Mouse (Mus musculus) left cerebral cortex, postnatal 4 days (tissue): Measurements from ENCODE around the gene Pou3f3. TPM values are rescaled to one million over a fixed set of nuclear protein-coding genes. Genes with fewer than 3 reads are reported as not detected.

Experiments
- DNase-seq: peaks from one replicate; pipeline ENCODE4 v3.0.0-alpha.2; 2022
- intact Hi-C: fragments of 180-260 bp; cut with DNase I; formaldehyde crosslinking; loops from one replicate; pipeline ENCODE4 v1.15.1; 2025
- total RNA-seq, 2 experiments: library from RNA; stranded (reverse); gene quantifications; 2 replicates each; pipeline ENCODE4 v1.2.3; 2021

Pou3f3 gene
- total RNA-seq, 2 experiments from 2014 or later, result 102 to 123 TPM

DNA sequence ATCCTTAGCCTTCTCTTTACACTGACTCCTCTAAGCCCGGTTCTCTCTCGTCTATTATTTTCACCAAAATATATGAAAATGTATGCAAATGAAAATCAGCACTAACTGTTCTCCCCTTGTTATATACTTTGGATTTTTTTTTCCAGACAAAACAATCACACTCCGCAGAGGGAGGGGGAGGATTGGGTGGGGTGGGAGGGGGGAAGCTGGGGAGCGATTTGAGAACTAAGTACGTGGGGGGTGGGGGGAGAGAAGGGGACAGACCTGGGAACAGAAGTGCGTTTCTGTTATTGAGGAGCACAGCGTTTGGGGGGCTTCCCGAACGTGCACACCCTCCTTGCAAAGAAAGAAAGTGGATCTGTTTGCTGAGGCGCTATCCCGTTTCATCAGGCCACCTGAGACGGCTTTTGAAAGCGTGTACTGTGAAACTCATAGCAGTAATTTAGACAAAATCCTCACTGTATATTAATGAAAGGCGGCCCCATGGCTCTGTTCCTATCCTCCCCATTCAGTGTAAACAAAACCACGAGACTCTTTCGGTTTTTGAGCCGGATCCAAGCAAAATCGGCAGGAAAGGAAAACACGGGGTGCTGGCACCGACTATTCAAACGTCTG is 2.4 kb upstream of the Pou3f3 start:
- peak; percentile 39 for DNase-seq
- intact Hi-C loops, result loop anchor here (5.0 to 10.0 kb wide), 3 partner anchors 791 to 1018 kb away; no protein-coding TSS in a partner anchor

DNA sequence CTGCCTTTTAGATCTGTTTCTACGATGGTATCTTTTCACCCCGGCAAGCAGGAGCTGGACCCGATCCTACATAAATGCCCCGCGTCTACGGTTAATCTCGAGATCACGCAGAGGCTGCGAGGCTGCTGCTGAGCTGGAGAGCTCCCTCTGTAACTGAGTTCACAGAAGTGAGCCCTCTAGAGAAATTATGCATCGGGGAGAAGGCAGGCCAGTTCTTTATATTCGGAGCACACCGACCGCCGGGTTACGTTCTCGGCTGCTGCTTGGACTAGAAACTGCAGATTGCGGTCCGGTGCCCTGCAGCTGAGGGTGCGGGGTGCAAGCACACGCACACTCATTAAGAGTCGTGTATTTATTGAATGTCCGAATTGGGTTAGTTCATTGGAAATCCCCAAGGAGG is 1.7 kb upstream of the Pou3f3 start:
- intact Hi-C loops, result loop anchor here (5.0 to 10.0 kb wide), 3 partner anchors 792 to 1019 kb away; no protein-coding TSS in a partner anchor
- DNase-seq, result peak; percentile 63

DNA sequence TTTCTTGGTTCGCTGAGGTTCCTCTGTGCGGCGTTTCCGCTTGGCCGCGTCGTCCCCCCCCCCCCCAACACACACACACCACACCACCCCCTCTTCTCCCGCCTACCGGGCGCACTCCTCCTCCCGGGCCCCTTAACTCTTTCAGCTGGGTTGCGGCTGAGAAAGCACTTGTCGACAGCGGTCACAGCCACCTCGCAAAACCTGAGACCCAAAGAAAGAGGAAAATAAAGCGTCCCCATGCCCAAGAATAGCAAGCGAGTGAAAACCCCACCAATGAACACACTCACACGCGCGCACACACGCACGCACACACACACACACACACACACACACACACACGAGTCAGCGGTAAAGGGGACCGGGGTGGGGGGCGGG is 1.3 kb upstream of the Pou3f3 start:
- intact Hi-C loops, result loop anchor here (5.0 to 10.0 kb wide), 3 partner anchors 792 to 1019 kb away; no protein-coding TSS in a partner anchor
- peak; percentile 79 for DNase-seq

DNA sequence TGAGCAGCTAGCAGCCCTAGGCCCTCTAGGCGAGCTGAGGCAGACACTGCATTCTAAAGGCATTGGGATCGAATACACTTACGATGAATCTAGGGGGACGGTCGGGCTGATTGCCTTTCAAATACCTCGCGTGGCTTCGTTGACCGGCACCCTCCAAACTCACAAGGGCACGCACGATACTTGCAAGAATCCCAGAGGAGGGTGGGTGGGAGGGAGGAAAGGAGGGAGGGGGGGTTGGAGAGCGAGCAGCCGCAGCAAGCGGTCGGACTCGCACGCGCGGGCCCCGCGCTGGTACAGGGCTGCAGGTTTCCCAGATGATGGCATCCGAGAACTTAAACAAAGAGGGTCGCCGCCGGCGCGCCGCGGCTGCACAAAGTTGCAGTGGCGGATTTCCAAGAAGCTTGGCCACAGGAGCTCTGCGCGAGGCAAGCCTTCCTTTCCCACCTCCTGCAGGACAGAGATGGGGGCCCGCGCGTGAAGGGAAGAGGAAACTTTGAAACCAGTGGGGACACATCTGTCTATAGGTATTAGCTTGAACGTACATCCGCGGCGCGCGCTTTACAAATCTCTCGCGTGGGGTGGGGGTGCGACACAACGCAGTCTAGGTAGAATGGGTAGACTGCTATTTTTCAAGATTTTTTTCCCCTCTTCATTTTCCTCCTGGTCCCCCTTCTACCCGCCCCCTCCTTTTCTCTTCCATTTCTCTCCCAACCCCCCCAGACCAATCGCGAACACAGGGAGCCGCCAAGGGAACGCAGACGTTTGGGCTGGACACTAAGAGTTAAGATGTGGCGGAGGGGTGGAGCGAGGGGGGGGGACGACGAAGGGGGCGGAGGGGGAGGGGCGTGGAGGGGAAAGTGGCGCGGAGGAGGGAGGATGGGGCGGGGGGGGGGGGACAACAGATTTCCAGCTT is 647 bp upstream of the Pou3f3 start:
- peak; percentile 72 for DNase-seq
- intact Hi-C loops, result loop anchor here (5.0 to 10.0 kb wide), 4 partner anchors 793 to 1020 kb away; no protein-coding TSS in a partner anchor

DNA sequence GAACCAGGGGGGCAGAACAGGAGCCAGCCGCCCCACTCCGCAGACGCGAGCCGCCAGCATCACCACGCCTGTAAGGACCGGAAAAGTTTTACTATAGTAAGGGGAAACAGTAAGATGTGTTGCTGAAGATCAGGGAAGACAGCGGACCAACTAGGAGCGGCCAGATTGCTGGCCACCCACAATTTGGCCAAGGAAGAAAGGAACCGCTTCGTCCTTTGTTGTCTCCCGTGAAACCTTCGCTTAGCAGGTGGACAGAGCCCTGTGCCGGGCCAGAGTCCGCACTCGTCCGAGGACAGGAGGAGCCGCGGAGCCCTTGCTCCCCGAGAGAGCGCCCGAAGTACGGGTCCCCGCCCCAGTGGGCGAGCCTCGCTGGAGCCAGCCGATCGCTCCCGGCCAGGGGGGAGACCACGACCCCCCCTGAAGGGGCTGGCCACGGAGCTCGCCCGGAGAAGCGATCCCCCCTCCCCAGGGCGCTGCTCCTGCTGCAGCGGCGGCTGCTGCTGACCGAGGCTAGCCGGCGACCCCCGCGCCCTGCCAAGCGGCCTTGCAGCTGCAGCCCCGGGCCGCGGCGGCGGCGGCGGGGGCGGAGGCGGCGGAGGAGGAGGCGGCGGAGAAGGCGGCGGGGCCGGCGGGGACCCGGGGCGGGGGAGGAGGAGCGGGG is 933 bp downstream of the Pou3f3 start:
- DNase-seq, result peak; percentile 55
- intact Hi-C loops, result loop anchor here (5.0 to 10.0 kb wide), 2 partner anchors 949 to 1022 kb away; no protein-coding TSS in a partner anchor

DNA sequence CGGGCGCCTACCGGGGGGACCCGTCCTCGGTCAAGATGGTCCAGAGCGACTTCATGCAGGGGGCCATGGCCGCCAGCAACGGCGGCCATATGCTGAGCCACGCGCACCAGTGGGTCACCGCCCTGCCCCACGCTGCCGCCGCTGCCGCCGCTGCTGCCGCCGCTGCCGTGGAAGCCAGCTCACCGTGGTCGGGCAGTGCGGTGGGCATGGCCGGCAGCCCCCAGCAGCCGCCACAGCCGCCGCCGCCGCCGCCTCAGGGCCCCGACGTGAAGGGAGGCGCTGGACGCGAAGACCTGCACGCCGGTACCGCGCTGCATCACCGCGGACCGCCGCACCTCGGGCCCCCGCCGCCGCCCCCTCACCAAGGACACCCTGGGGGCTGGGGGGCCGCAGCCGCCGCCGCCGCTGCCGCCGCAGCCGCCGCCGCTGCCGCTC is 1.8 kb downstream of the Pou3f3 start:
- intact Hi-C loops, result loop anchor here (5.0 to 10.0 kb wide), 2 partner anchors 950 to 1023 kb away; no protein-coding TSS in a partner anchor
- DNase-seq, result no peak

DNA sequence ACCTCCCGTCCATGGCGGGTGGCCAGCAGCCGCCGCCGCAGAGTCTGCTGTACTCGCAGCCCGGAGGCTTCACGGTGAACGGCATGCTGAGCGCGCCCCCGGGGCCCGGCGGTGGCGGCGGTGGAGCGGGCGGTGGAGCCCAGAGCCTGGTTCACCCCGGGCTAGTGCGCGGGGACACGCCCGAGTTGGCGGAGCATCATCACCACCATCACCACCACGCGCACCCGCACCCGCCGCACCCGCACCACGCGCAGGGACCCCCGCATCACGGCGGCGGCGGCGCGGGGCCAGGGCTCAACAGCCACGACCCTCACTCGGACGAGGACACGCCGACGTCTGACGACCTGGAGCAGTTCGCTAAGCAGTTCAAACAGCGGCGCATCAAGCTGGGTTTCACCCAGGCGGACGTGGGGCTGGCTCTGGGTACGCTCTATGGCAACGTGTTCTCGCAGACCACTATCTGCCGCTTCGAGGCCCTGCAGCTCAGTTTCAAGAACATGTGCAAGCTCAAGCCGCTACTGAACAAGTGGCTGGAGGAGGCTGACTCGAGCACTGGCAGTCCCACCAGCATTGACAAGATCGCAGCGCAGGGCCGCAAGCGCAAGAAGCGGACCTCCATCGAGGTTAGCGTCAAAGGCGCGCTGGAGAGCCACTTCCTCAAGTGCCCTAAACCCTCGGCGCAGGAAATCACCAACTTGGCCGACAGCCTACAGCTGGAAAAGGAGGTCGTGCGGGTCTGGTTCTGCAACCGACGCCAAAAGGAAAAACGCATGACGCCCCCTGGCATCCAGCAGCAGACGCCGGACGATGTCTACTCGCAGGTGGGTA is 2.4 kb downstream of the Pou3f3 start:
- DNase-seq, result peak; percentile 49
- intact Hi-C loops, result loop anchor here (5.0 to 10.0 kb wide), 2 partner anchors 951 to 1023 kb away; no protein-coding TSS in a partner anchor

DNA sequence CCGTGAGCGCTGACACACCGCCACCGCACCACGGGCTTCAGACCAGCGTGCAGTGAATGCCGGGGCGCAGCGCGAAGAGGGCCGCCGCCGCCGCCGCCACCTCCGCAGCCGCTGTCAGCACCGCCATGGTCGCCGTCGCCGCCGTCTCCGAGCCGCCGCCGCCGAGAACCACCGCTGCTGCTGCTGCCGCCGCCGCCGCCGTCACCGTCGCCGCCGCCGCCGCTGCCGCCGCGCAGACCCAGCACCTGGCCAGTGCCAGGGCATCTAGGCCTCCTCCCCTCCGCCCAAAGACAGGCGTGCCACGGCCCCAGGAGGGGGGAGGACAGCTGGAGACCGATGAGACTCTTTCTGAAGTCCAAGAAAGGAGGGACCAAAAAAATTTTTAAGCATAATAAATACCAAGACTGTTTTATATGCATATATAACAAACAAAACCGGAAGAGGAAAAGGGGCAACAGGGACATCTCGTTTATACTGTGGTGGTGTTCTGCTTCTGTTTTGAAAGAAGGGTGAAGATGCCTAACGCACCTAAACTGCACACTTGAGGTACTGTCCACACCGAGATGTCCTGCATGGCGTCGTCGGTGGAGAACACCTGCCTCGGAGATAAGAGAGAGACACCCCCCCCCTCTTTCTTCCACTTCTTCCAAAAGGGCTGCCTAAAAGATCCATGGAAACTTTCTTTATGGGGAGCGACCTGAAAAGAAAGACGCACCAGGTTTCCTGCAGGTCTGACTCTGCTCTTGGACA is 3.2 kb downstream of the Pou3f3 start:
- intact Hi-C loops, result loop anchor here (5.0 to 10.0 kb wide), 2 partner anchors 951 to 1024 kb away; no protein-coding TSS in a partner anchor
- no peak for DNase-seq

DNA sequence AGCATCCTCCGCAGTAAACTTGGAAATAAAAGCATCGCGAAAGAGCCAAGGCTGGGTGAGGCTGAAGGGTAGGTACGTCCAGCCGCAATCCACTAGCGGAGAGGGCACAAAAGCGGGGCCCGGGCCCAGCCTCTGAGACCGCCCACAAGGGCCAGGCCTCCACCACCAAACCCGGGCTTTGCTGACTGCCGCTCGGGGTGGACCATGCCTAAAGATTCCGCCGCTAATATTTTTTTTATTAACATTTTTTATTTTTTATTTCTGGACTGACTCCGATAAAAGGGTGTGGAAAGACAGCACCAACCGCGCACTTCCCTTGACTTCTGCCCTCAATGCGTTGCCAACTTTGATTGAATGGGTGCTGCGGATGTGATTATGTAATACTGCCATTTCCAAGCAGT is 3.9 kb downstream of the Pou3f3 start:
- intact Hi-C loops, result loop anchor here (5.0 to 10.0 kb wide), 2 partner anchors 952 to 1025 kb away; no protein-coding TSS in a partner anchor
- peak; percentile 45 for DNase-seq

DNA sequence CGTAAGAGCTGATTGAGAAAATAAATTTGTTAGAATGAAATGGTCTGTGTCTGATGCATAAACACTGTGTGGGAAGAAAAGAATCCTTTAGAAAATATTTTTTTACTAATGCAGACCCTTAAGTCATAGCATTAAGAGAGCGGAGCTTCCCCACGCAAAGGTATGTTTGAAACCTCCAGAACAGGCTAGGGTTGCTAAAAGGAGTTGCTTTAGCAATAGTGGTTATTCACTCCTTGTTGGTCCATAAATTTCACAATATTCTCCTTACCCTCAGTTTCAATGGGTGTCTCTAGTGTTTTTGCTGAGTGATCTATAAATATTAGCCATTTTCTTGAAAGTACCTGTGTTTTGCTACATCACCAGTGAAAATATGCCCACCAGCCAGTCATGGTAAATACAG is 4.6 kb downstream of the Pou3f3 start:
- DNase-seq, result no peak

DNA sequence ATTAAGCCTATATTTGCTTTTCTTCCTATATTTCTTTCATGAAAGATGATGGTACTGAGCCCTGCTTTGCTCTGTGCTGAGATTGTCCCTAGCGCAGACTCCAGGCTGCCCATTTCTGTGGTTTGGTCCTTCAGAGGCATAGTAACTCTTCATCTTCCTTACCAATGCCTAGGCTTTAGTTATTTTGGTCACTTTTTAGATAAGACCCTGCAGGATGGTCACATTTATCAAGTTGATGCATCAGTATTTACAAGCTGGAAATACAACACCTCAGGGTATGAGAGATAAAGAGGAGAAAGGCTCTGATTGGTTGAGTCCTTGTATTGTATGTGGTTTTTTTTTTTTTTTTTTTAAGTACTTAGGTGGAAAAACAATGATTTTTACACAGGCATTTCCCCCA is 5.2 kb downstream of the Pou3f3 start:
- DNase-seq, result no peak
- intact Hi-C loops, result loop anchor here (10.0 kb wide), 2 partner anchors 344 to 1816 kb away; no protein-coding TSS in a partner anchor

More for the DNA sequence above, 4.6 kb downstream of the Pou3f3 start:
- intact Hi-C loops, result loop anchor here (10.0 kb wide), 2 partner anchors 345 to 1815 kb away; no protein-coding TSS in a partner anchor

DNA sequence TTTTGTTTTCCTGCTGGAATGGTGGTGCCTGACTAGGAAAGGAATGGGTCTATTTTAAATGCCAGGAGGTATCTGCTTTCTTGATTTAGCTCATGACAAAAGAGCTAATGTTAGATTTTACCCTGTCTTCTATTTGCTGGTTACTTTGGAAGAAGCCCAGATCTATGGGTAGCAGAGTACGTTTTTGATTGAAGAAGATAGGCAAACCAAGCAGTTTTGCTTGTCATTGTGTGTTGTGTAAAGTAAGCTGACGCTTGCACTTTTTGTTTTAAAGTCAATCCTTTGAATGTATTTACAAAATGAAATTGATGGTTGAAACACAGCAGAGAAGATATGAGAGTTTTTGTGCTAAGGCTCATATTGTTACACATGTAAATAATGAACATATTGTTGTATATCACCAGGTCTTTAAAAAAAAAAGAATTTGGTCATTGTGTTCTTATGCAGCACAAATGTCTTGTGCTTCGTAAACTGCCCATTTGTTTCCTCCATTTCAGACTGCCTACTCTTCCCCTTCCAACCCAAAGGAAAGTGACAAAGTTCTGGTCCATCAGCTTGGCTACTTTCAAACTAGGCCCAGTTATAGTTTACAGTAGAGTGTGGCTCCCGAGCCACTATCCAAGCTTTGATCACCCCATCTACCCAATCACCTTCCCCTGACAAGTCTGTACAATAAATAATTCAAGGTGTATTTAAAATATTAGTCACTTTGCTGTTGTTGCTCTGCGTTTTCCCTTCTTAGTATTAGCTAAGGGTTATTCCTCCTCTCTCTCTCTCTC is 6.5 kb downstream of the Pou3f3 start:
- intact Hi-C loops, result loop anchor here (10.0 kb wide), 2 partner anchors 343 to 1817 kb away; no protein-coding TSS in a partner anchor
- no peak for DNase-seq

DNA sequence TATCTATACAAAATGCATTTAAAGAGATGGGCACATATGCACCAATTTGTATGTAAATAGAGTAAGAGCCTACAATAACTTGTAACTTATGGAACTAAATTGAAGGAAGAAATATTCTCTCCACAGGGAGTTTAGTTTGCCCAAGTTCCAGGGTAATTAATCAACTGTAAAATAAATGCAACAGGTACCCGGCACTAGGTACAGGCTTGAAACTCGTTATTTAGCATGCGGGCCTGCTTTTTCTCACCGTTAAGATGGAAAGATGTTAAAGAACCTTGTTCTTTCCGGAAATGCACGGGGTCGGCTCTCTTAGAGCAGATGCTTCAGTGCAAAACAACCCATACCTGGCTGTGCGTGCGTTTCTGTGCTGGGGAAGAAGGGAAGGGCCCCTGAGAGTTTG is 7.4 kb downstream of the Pou3f3 start:
- no peak for DNase-seq

DNA sequence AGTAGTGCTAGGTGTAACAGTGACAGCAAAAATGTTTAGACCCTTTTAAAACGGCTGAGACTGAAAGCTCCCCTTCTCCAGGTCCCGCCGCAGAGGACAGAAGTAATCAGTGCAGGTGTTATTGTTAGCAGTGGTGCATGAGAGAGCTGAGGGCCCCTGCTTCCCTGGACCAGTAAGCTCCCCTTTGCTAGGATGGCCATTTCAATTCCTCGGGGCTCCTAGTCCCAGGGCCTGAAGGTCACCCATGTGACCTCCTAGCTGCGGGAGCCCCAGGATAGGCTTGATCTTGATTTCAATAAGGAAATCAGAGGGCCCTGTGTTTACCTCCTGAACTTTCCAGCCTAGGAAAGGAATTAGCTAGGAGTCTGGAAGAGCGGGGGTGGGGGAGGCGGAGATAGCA is 7.9 kb downstream of the Pou3f3 start:
- DNase-seq, result no peak
- intact Hi-C loops, result loop anchor here (10.0 kb wide), 2 partner anchors 341 to 1819 kb away; no protein-coding TSS in a partner anchor

More for the DNA sequence above, 7.4 kb downstream of the Pou3f3 start:
- intact Hi-C loops, result loop anchor here (10.0 kb wide), 2 partner anchors 342 to 1818 kb away; no protein-coding TSS in a partner anchor

DNA sequence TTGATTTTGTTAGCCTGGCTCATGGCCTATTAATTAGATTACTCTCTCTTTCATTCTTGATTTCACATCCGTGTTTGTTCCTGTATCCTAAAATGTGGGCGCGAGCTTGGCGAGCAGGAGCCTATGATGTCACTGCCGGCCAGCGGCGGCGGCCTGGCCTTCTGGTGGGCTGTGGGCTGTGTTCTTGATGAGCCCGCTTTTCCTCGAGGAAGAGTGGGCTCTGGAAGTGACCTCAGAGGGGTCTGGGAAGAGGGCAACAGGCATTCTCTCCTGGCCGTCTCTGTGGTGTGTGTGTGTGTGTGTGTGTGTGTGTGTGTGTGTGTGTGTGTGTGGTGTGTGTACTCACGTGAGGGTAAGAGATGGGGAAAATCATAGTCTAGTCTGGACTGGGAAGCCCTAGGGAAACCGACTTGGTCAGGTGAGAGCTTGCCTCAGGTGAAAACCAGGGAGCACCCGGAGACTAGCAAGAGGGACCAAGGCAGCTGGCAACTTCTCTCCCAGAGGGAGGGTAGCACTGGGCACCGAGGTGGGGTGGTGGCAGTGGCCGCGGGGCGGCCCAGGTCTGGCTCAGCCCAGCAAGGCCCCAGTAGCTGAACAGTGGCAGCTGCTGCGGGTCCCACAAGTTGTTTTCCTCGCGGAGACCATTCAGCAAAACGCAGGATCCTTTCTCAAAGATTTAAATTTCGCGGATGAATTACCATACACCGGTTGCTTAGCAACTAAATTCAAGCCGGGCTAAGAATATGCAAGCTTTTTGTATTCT is 8.5 kb downstream of the Pou3f3 start:
- DNase-seq, result peak; percentile 72

DNA sequence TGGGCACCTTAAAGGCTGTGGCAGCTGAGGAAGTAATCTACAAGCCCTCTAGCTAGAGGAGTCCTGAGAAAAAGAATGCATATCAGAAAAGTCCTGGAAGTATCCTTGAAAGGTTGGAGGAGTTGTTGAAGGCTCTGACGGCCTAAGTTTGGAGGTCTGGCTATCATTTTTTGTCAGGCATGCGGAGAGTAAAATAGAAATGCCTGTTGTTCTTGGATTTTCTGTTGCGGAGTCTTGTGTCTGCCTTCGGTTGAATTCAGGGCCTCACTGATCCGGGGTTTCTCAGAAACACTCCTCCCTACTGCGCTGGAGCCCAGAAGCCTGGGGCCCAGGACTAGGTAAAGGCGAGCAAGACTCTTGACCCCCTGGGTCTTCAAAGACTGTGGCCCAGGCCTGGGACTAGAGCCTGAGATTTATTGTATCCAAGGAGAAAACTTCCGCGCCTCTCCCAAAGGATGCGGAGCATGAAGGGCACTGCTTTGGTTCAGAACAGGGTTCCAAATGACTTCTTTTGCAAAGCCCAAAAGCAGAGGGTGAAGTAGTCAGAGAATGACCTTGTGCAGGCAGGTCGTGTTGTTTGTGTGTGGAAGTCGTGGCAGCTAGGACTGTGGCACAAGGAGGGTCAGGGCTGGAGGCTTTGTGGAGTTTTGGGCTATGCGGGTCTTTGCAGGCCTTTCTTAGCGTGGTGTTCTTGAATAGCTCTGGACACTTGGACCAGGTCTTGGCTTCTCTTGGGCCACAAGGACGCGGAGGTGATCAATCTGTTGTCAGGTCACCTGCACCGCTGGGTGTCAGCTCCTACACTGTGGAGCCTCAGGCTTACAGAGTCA is 9.6 kb downstream of the Pou3f3 start:
- intact Hi-C loops, result loop anchor here (10.0 kb wide), 2 partner anchors 340 to 1820 kb away; no protein-coding TSS in a partner anchor
- no peak for DNase-seq

More for the DNA sequence above, 8.5 kb downstream of the Pou3f3 start:
- intact Hi-C loops, result loop anchor here (10.0 kb wide), 2 partner anchors 341 to 1819 kb away; no protein-coding TSS in a partner anchor
